Mouse (Mus musculus) ovary, postnatal 10 days (tissue): Measurements from ENCODE around the gene Acap2.
A peak's percentile ranks its signal among the peaks of the same experiment; 100 is the strongest.

Experiments used
- DNase-seq: peaks from one replicate; pipeline ENCODE4 v3.0.0; 2022; ENCODE audit warnings: low spot score

Acap2 gene

DNA sequence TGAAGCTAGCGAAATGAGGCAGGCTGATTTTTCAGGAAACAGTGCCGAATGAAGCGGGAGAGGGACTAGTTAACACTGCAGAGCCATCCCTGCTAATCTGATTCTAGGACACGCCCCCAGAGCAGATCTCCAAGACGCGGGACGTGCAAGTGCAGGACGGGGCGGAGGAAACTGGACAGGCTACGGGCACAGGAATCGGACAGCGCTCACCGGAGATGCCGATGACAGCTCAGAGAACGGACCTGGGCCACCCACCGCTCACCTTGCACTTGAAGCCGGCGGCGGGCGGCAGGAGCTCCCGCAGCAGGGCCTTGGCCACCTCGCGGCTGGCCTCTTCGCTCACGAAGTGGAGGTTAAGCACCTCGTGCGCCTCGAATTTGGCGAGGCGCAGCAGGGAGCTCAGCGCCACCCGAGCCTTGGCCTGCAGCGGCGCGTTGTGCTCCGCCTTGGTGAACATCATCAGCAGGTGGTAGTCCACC lies 120.4 kb downstream of the Acap2 start:
- peak; percentile 43 for DNase-seq

- no peak for DNase-seq
These were observed 123.6 kb downstream of the Acap2 start for GRCm38 (mm10) chr16:31077396-31077795.

DNA sequence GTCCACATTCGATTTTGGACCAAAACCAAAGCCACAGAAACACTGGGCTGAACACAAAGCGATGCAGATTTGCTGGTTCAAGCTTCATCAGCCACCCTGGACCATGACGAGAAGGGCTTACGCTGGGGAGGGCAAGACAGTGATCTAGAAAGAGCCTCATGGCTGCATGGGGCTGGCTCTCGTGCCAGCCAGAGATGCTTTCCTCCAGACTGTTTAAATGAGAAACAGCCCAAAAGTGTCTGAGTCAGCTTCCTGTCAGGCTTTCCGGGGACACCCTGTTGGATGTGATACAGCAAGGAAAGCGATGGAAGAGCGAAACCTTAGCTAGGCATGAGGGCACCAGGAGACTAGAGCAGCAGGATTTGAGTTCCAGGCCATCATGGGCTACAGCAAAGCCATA lies 124.6 kb downstream of the Acap2 start:
- DNase-seq = no peak

DNA sequence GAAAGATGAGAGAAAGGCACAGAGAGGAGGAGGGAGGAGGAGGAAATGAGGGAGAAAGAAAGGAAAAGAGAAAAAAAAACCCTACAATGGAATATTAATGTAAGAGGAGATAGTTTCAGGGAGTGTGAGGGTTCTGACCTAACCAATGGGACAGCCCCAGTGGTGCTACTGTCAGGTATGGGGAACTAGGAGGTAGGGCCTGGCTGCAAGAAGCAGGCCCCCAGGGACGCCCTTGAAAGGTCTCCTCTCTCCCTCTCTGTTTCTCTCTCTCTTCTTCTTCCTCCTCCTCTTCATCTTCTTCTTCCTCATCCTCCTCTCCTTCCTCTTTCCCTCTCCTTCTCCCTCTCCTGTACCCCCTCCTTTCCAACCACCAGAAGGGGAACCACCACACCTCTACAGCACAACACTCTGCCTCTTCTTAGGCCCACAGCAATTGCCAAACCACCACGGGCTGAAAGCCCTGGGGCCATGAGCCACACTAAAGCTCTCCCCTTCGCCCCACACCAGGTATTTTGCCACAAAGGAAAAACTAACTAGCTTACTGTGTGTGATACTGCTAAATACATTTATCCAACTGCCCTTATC lies 126.6 kb downstream of the Acap2 start:
- no peak for DNase-seq

DNA sequence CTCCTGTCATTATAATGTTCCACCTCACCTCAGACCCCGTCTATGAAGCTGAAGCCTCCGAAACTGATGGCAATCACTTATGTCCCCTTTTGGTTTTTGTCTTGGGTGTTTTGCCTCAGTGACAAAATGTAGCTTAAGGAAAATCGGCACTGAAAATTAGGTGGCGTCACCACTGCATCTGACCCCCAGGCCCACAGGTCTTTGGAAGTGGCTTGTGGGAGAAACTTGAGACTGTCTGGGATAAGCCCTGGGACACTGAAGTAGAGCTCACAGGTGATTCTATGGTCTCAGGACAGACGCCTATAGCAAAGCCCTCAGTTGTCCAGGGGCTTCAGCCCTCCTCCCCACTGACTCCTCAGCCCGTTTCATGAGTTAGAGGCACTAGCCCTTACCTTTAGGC lies 129.3 kb downstream of the Acap2 start:
- DNase-seq = no peak

- DNase-seq = peak; percentile 81
These were observed 130.5 kb downstream of the Acap2 start for GRCm38 (mm10) chr16:31070358-31071133.

DNA sequence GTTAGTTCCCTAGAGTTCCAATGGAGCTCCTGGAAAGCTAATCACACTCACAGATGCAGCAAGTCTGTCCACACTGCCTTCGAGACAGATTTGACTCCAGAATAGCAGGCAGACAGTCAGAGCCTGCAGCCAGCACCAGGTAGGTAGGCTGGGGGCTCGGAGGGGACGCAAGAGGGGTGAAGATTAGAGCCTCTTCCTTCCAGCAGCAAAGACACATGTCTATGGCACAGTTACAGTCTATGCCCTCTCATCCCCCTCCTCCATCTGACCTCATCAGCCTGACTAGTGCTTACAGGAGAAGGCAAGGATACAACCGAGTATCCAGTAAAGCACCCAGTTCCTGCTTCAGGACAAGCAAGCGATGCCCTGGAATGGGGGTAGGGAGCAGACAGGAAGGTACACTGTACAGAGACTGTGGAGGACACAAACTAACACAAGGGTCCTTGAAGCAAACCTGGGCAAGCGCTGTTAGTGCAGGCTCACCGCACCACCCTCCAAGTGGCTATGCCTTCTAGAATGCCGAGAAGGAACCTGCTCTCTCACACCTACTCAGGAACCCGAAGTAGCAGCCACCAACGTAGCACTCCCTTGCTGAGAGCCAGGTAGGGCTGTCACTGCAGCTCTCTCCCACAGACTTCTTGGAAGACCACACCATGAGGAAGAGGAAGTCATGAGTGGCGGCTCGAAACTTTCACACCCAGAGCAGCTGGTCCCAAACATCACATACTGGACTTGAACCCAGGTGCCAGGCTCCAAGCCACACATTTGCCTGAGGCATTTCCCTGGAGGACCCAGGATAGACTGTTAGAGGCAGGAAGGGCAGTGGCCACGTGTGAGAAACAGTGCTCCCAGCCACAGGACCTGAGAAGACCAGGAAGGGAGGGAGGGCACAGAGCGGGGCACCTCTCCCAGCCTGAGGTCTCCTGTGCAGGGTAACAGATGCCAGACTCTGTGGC lies 131.6 kb downstream of the Acap2 start:
- no peak for DNase-seq

DNA sequence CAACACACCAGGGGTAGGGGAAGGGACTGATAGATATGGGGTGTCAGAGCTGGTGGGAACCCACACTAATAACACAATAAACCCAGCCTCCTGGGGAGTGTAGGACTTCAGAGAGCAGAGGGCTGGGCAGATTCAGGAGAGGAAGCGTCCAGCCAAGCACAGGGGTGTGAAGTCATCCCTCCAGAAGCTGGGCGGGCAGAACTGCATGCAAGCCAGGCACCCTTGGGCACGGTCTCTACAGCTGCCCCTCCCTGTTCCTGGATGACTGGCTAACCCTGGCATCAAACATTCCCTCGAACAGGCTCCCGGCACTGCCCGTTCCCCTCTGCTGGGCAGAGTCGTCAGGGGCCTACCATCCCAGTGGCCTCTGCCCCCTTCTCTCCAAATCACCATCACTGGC lies 132.8 kb downstream of the Acap2 start:
- DNase-seq = no peak

GRCm38 (mm10) chr16:31066344-31067098 lies 134.5 kb downstream of the Acap2 start:
- no peak for DNase-seq

- DNase-seq = no peak
These were observed 136.3 kb downstream of the Acap2 start for GRCm38 (mm10) chr16:31064782-31065181.

- no peak for DNase-seq
These were observed 138.1 kb downstream of the Acap2 start for GRCm38 (mm10) chr16:31062918-31063317.

GRCm38 (mm10) chr16:31061246-31061880 lies 139.7 kb downstream of the Acap2 start:
- DNase-seq = no peak

- no peak for DNase-seq
These were observed 140.3 kb downstream of the Acap2 start for GRCm38 (mm10) chr16:31060714-31061113.

GRCm38 (mm10) chr16:31060226-31060625 lies 140.8 kb downstream of the Acap2 start:
- DNase-seq = no peak

DNA sequence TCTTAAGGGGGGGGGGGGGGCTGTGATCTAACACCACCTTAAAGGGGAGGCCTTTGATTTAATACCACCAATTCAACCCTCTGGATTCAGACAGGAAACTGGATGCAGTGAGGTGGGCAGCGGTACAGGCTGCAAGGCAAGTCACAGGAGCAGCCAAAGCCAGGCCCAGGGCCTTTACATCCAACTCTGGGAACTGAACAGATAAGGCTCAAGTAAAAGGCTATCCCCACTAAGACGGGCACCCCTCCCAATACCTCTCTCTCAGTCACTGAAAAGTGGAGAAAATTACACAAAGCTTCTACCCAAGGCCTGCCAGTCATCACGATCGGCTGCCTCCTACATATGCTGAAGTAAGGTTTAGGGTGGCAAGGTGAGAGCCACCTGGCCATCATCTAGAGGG lies 141.3 kb downstream of the Acap2 start:
- no peak for DNase-seq

GRCm38 (mm10) chr16:31052812-31053211 lies 148.2 kb downstream of the Acap2 start:
- DNase-seq = no peak

DNA sequence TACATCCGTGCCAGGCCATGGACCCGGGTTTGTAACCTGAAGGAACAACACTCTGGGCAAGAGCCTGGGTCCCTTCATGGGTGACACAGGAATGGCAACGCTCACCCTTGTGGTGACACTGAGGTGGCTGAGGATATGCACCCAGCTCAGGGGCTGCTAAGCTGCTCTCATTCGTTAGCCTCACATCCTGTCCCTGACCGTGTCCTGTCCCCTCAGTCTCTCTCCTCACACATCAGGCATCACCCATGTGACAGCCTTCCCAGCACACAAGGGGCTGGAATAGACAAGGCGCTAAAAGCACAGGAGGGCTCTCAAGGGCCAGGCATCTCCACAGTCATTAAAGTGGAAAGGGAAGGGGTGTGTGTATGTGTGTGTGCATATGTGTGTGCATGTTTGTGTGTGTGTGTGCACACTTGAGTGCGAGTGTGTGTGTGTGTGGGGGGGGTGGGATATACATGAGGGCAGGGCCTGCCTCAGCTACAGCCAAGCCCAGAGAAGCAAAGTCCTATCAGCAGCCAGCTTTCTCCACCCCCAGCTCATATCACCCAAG lies 148.8 kb downstream of the Acap2 start:
- no peak for DNase-seq

- DNase-seq = no peak
These were observed 150.3 kb downstream of the Acap2 start for GRCm38 (mm10) chr16:31050701-31051100.

- DNase-seq = no peak
These were observed 152.9 kb downstream of the Acap2 start for GRCm38 (mm10) chr16:31048194-31048593.

- no peak for DNase-seq
These were observed 153.7 kb downstream of the Acap2 start for GRCm38 (mm10) chr16:31047186-31047898.
